Mouse (Mus musculus) ZHBTc4 (cell line): ENCODE data around the gene Ten1.

Experiments used
- DNase-seq: peaks from one replicate; pipeline ENCODE4 v3.0.0-alpha.2; 2011; ENCODE audit warnings: low read depth, low spot score

Gene Ten1

GRCm38 (mm10) chr11:116196866-116197583 lies 1.6 kb upstream of the Ten1 start:
- DNase-seq = no peak

- no peak for DNase-seq
Measured at GRCm38 (mm10) chr11:116197584-116197906, 1.1 kb upstream of the Ten1 start.

- no peak for DNase-seq
Measured at GRCm38 (mm10) chr11:116198132-116198531, 523 bp upstream of the Ten1 start.

GRCm38 (mm10) chr11:116201151-116201550 lies 2.5 kb downstream of the Ten1 start:
- DNase-seq = no peak

- no peak for DNase-seq
Measured at GRCm38 (mm10) chr11:116203150-116203549, 4.5 kb downstream of the Ten1 start.

GRCm38 (mm10) chr11:116206678-116207077 lies 8.0 kb downstream of the Ten1 start:
- DNase-seq = no peak

GRCm38 (mm10) chr11:116208660-116209059 lies 10.0 kb downstream of the Ten1 start:
- no peak for DNase-seq

GRCm38 (mm10) chr11:116209257-116209656 lies 10.6 kb downstream of the Ten1 start:
- no peak for DNase-seq

GRCm38 (mm10) chr11:116210696-116211095 lies 12.0 kb downstream of the Ten1 start:
- peak; percentile 46 for DNase-seq

GRCm38 (mm10) chr11:116212847-116213246 lies 14.2 kb downstream of the Ten1 start:
- no peak for DNase-seq

GRCm38 (mm10) chr11:116213877-116214510 lies 15.3 kb downstream of the Ten1 start:
- no peak for DNase-seq

GRCm38 (mm10) chr11:116215181-116215580 lies 16.5 kb downstream of the Ten1 start:
- peak; percentile 89 for DNase-seq

- DNase-seq = no peak
Measured at GRCm38 (mm10) chr11:116215991-116216390, 17.3 kb downstream of the Ten1 start.

GRCm38 (mm10) chr11:116216549-116216948 lies 17.9 kb downstream of the Ten1 start:
- no peak for DNase-seq

GRCm38 (mm10) chr11:116218263-116218662 lies 19.6 kb downstream of the Ten1 start:
- DNase-seq = no peak

GRCm38 (mm10) chr11:116218737-116219400 lies 20.2 kb downstream of the Ten1 start:
- no peak for DNase-seq

- peak; percentile 85 for DNase-seq
Measured at GRCm38 (mm10) chr11:116219885-116220284, 21.2 kb downstream of the Ten1 start.

- DNase-seq = peak; percentile 69
Measured at GRCm38 (mm10) chr11:116221931-116222739, 23.5 kb downstream of the Ten1 start.

GRCm38 (mm10) chr11:116222740-116223059 lies 24.0 kb downstream of the Ten1 start:
- DNase-seq = no peak

- DNase-seq = peak; percentile 88
Measured at GRCm38 (mm10) chr11:116226414-116226813, 27.8 kb downstream of the Ten1 start.

- no peak for DNase-seq
Measured at GRCm38 (mm10) chr11:116228699-116229098, 30.0 kb downstream of the Ten1 start.

GRCm38 (mm10) chr11:116232427-116232826 lies 33.8 kb downstream of the Ten1 start:
- peak; percentile 45 for DNase-seq
